Mouse (Mus musculus): ENCODE measurements around the gene Sdccag8. TPM values are rescaled to one million over a fixed set of nuclear protein-coding genes. Genes with fewer than 3 reads are reported as not detected.
"Not testable (repeated sequence)": the region's sequence is repeated elsewhere in the genome, so short reads cannot be mapped to it uniquely, and the experiment has no call there.

Sdccag8 gene
- polyA plus RNA-seq, 1 experiment from 2014 or later: 17.4 TPM

DNA sequence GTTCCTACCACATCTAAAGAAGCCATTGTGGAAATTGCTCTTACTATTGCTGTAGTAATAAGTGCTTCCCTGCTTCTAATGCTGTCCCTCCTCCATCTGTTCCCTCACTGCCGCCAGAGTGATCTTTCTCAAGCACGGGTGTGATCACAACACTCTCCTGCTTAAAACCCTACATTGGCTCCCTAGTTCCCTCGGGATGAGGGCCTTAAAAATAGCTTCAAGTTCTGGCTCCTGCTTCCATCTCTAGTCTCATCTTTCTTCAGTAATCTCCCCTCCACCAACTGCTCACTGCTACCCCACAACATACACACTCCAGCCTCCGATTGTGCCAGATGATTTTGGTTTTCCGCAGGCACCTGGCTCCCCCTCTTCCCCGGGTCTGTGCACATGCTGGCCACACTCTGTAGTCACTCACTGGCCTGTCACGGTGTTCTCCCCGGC is 125.5 kb downstream of the Sdccag8 start:
- no peaks in the 10 kb centered on the region for H3K9me3 ChIP-seq (replicated peaks; ENCODE audit: control insufficient read depth, low read length)
- H3K27me3 ChIP-seq (ENCODE audit: control insufficient read depth, insufficient read depth, low read length): no peaks in the 10 kb centered on the region
- no peak overlapping the region for H3K9ac ChIP-seq (ENCODE audit: low read length)
- 63% methylated on average over 8 of the region's 8 CpGs for WGBS
- H3K36me3 ChIP-seq (ENCODE audit: control insufficient read depth, insufficient read depth, low read length): no peaks in the 10 kb centered on the region
- no peak overlapping the region for H3K4me2 ChIP-seq (ENCODE audit: low read depth, low read length)
- H3K27ac ChIP-seq (ENCODE audit: low read length): no peak overlapping the region
- H3K4me3 ChIP-seq (replicated peaks; ENCODE audit: low read length): no peak overlapping the region
- no peak for ATAC-seq (ENCODE audit: insufficient read depth, low FRiP score)
- no peaks in the 10 kb centered on the region for H3K4me1 ChIP-seq (ENCODE audit: control insufficient read depth, insufficient read depth, low read length)

DNA sequence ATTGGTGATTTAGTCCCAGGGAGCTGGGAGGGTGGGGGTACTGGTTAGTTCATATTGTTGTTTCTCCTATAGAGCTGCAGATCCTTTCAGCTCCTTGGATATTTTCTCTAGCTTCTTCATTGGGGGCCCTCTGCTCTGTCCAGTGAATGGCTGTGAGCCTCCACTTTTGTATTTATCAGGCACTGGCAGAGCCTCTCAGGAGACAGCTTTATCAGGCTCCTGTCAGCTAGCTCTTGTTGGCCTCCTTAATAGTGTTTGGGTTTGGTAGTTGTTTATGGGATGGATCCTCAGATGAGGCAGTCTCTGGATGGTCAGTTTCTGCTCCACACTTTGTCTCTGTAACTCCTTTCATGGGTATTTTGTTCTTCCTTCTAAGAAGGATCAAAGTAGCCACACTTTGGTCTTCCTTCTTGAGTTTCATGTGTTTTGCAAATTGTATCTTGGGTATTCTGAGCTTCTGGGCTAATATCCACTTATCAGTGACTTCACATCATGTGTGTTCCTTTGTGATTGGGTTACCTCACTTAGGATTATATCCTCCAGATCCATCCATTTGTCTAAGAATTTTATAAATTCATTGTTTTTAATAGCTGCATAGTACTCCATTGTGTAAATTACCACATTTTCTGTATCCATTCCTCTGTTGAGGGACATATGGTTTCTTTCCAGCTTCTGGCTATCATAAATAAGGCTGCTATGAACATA is 127.0 kb downstream of the Sdccag8 start:
- H3K27me3 ChIP-seq (ENCODE audit: control insufficient read depth, insufficient read depth, low read length); ATAC-seq (ENCODE audit: insufficient read depth, low FRiP score); H3K9me3 ChIP-seq (replicated peaks; ENCODE audit: control insufficient read depth, low read length); H3K4me2 ChIP-seq (ENCODE audit: low read depth, low read length); H3K4me1 ChIP-seq (ENCODE audit: control insufficient read depth, insufficient read depth, low read length); H3K36me3 ChIP-seq (ENCODE audit: control insufficient read depth, insufficient read depth, low read length); H3K9ac ChIP-seq (ENCODE audit: low read length); H3K27ac ChIP-seq (ENCODE audit: low read length); H3K4me3 ChIP-seq (replicated peaks; ENCODE audit: low read length): not testable (repeated sequence)

- Histone ChIP-seq H3K36me3 (ENCODE audit: control insufficient read depth, insufficient read depth, low read length) (no peaks in the 10 kb centered on the region), H3K27ac (ENCODE audit: low read length) (no peak overlapping the region), H3K4me1 (ENCODE audit: control insufficient read depth, insufficient read depth, low read length) (no peaks in the 10 kb centered on the region), H3K4me2 (ENCODE audit: low read depth, low read length) (no peak overlapping the region), H3K9me3 (replicated peaks; ENCODE audit: control insufficient read depth, low read length) (no peaks in the 10 kb centered on the region), H3K4me3 (replicated peaks; ENCODE audit: low read length) (no peak overlapping the region), H3K27me3 (ENCODE audit: control insufficient read depth, insufficient read depth, low read length) (no peaks in the 10 kb centered on the region), H3K9ac (ENCODE audit: low read length) (no peak overlapping the region)
- ATAC-seq (ENCODE audit: insufficient read depth, low FRiP score): no peak
- WGBS: 89% methylated on average over 5 of the region's 5 CpGs
Measured at GRCm38 (mm10) chr1:176943126-176943525, 128.7 kb downstream of the Sdccag8 start.

DNA sequence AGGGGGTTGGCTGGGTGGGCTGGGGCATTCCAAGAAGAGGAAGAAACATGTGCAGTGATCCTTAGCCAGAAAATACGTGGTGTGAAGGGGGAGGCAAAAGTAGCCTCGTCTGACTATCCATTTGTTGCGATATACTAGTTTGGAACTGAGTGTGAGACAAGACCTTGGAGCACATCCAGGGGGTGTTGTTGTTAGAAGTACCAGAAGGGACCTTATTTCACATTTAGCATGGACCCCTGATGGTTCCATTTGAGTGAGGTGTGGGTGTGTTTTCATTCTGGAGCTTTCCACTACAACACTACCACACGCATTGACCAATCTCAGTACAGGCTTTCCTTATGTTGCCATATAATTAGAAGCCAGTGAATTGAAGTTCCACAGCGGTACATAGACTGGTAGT is 129.5 kb downstream of the Sdccag8 start:
- Histone ChIP-seq H3K9me3 (replicated peaks; ENCODE audit: control insufficient read depth, low read length) (no peaks in the 10 kb centered on the region), H3K27me3 (ENCODE audit: control insufficient read depth, insufficient read depth, low read length) (no peaks in the 10 kb centered on the region), H3K4me1 (ENCODE audit: control insufficient read depth, insufficient read depth, low read length) (no peaks in the 10 kb centered on the region), H3K27ac (ENCODE audit: low read length) (no peak overlapping the region), H3K4me3 (replicated peaks; ENCODE audit: low read length) (no peak overlapping the region), H3K4me2 (ENCODE audit: low read depth, low read length) (no peak overlapping the region), H3K9ac (ENCODE audit: low read length) (no peak overlapping the region), H3K36me3 (ENCODE audit: control insufficient read depth, insufficient read depth, low read length) (no peaks in the 10 kb centered on the region)
- WGBS: 82% methylated on average over 5 of the region's 5 CpGs
- ATAC-seq (ENCODE audit: insufficient read depth, low FRiP score): no peak

GRCm38 (mm10) chr1:176944458-176945174 is 130.2 kb downstream of the Sdccag8 start:
- no peak overlapping the region for H3K9ac ChIP-seq (ENCODE audit: low read length)
- H3K27ac ChIP-seq (ENCODE audit: low read length): no peak overlapping the region
- no peaks in the 10 kb centered on the region for H3K9me3 ChIP-seq (replicated peaks; ENCODE audit: control insufficient read depth, low read length)
- H3K4me2 ChIP-seq (ENCODE audit: low read depth, low read length): no peak overlapping the region
- H3K36me3 ChIP-seq (ENCODE audit: control insufficient read depth, insufficient read depth, low read length): no peaks in the 10 kb centered on the region
- 81% methylated on average over 8 of the region's 8 CpGs for WGBS
- H3K4me3 ChIP-seq (replicated peaks; ENCODE audit: low read length): no peak overlapping the region
- H3K27me3 ChIP-seq (ENCODE audit: control insufficient read depth, insufficient read depth, low read length): no peaks in the 10 kb centered on the region
- no peak for ATAC-seq (ENCODE audit: insufficient read depth, low FRiP score)
- no peaks in the 10 kb centered on the region for H3K4me1 ChIP-seq (ENCODE audit: control insufficient read depth, insufficient read depth, low read length)

- no peak overlapping the region for H3K27ac ChIP-seq (ENCODE audit: low read length)
- H3K4me3 ChIP-seq (replicated peaks; ENCODE audit: low read length): no peak overlapping the region
- H3K27me3 ChIP-seq (ENCODE audit: control insufficient read depth, insufficient read depth, low read length): no peaks in the 10 kb centered on the region
- no peaks in the 10 kb centered on the region for H3K4me1 ChIP-seq (ENCODE audit: control insufficient read depth, insufficient read depth, low read length)
- no peaks in the 10 kb centered on the region for H3K36me3 ChIP-seq (ENCODE audit: control insufficient read depth, insufficient read depth, low read length)
- H3K9me3 ChIP-seq (replicated peaks; ENCODE audit: control insufficient read depth, low read length): no peaks in the 10 kb centered on the region
- ATAC-seq (ENCODE audit: insufficient read depth, low FRiP score): no peak
- H3K4me2 ChIP-seq (ENCODE audit: low read depth, low read length): no peak overlapping the region
- 85% methylated on average over 12 of the region's 12 CpGs for WGBS
- no peak overlapping the region for H3K9ac ChIP-seq (ENCODE audit: low read length)
Measured at GRCm38 (mm10) chr1:176945175-176945540, 130.7 kb downstream of the Sdccag8 start.

DNA sequence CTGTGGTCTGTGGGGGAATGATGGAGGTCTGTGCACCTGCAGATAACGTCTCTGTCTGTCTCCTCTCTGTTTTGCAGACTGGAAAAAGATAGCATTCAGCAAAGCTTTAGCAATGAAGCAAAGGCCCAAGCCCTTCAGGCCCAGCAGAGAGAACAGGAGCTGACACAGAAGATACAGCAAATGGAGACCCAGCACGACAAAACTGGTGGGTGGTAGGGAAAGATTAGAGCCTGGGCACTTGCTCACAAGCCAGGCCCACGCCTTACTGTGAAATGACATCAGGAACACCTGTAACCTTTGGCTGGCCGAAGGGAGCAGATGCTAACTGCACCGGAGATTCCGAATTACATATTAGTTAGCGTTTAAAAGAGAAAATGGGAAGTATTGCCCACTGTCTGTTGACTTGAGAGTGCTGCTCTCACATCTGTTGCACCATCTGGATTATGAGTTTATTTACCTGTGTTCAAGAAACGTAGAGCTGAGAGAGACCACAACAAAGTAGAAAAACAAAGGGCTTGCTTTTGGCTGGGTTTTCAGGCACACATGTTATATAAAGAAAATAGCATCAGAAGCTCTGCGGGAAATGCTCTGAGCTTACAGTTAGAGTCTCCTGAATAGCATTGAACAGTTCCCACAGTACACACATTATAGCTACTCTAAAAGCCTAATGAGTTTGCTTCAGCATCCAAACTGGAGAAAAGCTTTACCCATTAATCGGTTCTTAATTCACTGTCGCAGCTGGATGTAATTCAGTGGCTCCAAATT is 131.8 kb downstream of the Sdccag8 start:
- Histone ChIP-seq H3K36me3 (ENCODE audit: control insufficient read depth, insufficient read depth, low read length) (no peaks in the 10 kb centered on the region), H3K4me3 (replicated peaks; ENCODE audit: low read length) (no peak overlapping the region), H3K4me1 (ENCODE audit: control insufficient read depth, insufficient read depth, low read length) (no peaks in the 10 kb centered on the region), H3K9me3 (replicated peaks; ENCODE audit: control insufficient read depth, low read length) (no peaks in the 10 kb centered on the region), H3K27ac (ENCODE audit: low read length) (no peak overlapping the region), H3K27me3 (ENCODE audit: control insufficient read depth, insufficient read depth, low read length) (no peaks in the 10 kb centered on the region), H3K4me2 (ENCODE audit: low read depth, low read length) (no peak overlapping the region), H3K9ac (ENCODE audit: low read length) (no peak overlapping the region)
- WGBS: 80% methylated on average over 11 of the region's 11 CpGs
- no peak for ATAC-seq (ENCODE audit: insufficient read depth, low FRiP score)

DNA sequence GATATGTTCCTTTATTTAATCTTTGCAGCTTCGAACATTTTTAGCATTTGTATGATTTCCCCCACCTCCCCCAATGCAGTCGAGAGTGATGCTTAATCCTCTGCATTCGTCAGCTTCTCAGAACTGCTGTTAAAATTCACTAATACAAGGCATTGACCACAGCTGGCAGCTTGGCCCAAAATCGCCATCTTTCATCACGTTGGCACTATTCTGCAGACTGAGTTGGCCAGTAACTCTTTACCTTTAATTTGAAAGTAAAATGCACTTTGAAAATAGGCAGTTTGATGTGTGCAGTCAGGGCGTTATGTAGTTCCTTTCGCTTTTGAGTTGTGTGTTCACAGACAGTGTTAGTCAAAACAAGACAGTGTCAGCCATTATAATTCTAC is 132.3 kb downstream of the Sdccag8 start:
- Histone ChIP-seq H3K36me3 (ENCODE audit: control insufficient read depth, insufficient read depth, low read length) (no peaks in the 10 kb centered on the region), H3K9ac (ENCODE audit: low read length) (no peak overlapping the region), H3K27ac (ENCODE audit: low read length) (no peak overlapping the region), H3K4me3 (replicated peaks; ENCODE audit: low read length) (no peak overlapping the region), H3K4me1 (ENCODE audit: control insufficient read depth, insufficient read depth, low read length) (no peaks in the 10 kb centered on the region), H3K9me3 (replicated peaks; ENCODE audit: control insufficient read depth, low read length) (no peaks in the 10 kb centered on the region), H3K27me3 (ENCODE audit: control insufficient read depth, insufficient read depth, low read length) (no peaks in the 10 kb centered on the region), H3K4me2 (ENCODE audit: low read depth, low read length) (no peak overlapping the region)
- WGBS: 73% methylated on average over 7 of the region's 7 CpGs
- no peak for ATAC-seq (ENCODE audit: insufficient read depth, low FRiP score)

DNA sequence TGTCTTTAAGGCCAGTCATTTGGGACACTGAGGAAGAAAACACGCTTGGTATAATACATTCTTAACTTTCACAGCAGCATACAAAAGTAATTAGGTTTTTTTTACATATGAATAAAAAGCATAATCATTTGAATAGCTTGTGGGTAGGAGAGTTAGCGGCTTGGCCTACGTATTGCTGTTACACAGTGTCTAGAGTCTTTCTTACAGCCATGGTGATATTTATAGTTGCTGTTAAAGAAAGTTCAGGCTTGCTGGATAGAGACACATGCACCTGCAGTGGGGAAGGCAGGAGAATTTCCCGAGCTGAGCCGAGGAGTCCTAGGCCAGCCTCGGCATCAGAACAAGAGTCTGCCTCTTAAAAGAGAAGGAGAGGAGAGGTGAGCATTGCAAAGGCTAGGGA is 134.4 kb downstream of the Sdccag8 start:
- H3K27me3 ChIP-seq (ENCODE audit: control insufficient read depth, insufficient read depth, low read length): no peaks in the 10 kb centered on the region
- no peak overlapping the region for H3K4me3 ChIP-seq (replicated peaks; ENCODE audit: low read length)
- no peaks in the 10 kb centered on the region for H3K9me3 ChIP-seq (replicated peaks; ENCODE audit: control insufficient read depth, low read length)
- ATAC-seq (ENCODE audit: insufficient read depth, low FRiP score): no peak
- WGBS: 83% methylated on average over 6 of the region's 6 CpGs
- H3K9ac ChIP-seq (ENCODE audit: low read length): no peak overlapping the region
- H3K36me3 ChIP-seq (ENCODE audit: control insufficient read depth, insufficient read depth, low read length): no peaks in the 10 kb centered on the region
- no peak overlapping the region for H3K4me2 ChIP-seq (ENCODE audit: low read depth, low read length)
- no peak overlapping the region for H3K27ac ChIP-seq (ENCODE audit: low read length)
- H3K4me1 ChIP-seq (ENCODE audit: control insufficient read depth, insufficient read depth, low read length): no peaks in the 10 kb centered on the region

Data from stomach, embryonic 16.5 days (tissue).